Mouse (Mus musculus) heart, adult 2 months (tissue): Measurements from ENCODE around the gene Mmrn2.

Experiments
- EP300 ChIP-seq: fragments of 200-500 bp; IDR thresholded peaks from 2 replicates; pipeline ENCODE4 v1.6.1; 2011; ENCODE audit warnings: low read depth, low read length, control low read depth; ENCODE audit not compliant: insufficient read depth
- POLR2A ChIP-seq: fragments of 200-500 bp; IDR thresholded peaks from 2 replicates; pipeline ENCODE4 v1.6.1; 2011; ENCODE audit warnings: mild to moderate bottlenecking, low read depth, low read length, control low read depth; ENCODE audit not compliant: insufficient read depth

- TF ChIP-seq POLR2A = no peak
- no peak for TF ChIP-seq EP300
Observed at GRCm38 (mm10) chr14:34327618-34328017, 47.6 kb upstream of the Mmrn2 start.
